Mouse (Mus musculus) kidney, adult 2 months (tissue): ENCODE data around the gene Rnasel.

Experiments used
- CTCF ChIP-seq: fragments of 200-500 bp; conservative IDR thresholded peaks from 2 replicates; pipeline ENCODE4 v1.5.1; 2011; ENCODE audit warnings: low read depth, mild to moderate bottlenecking, control low read depth, low read length, moderate library complexity, mixed read lengths; ENCODE audit not compliant: insufficient read depth, insufficient read length
- POLR2A ChIP-seq: fragments of 200-500 bp; IDR thresholded peaks from one replicate; pipeline ENCODE4 v1.6.1; 2011; ENCODE audit warnings: low read depth, low read length, control low read depth

- no peak for TF ChIP-seq CTCF
- TF ChIP-seq POLR2A = no peak
Measured at GRCm38 (mm10) chr1:153746119-153746670, 3.0 kb upstream of the Rnasel start.
